In genomic region chr4:88136528-88136927, GRCm38 (mm10) we compare ENCODE assay signal across 32 mouse cellular contexts. TPM values are rescaled to one million over a fixed set of nuclear protein-coding genes. Genes with fewer than 3 reads are reported as not detected.
DNase-seq lines count a peak whose midpoint lies in the region; ATAC-seq and TF ChIP-seq lines count a peak whose summit lies in the region.
"Had no signal": no experiment of that assay in that cellular context is flagged by ENCODE, and none has a peak within 500 bp of the region (broad histone marks: within the 10 kb centered on the region; RNA-seq: fewer than 3 reads in every experiment).

No protein-coding gene starts in this region.

- H3K4me2 ChIP-seq in forebrain, embryonic 15.5 days (replicated peaks), result no peak overlapping the region
- no peak overlapping the region for H3K4me2 ChIP-seq in intestine, postnatal 0 days (replicated peaks; ENCODE audit: low read depth)
- H3K4me2 ChIP-seq: heart, embryonic 12.5 days; hindbrain, embryonic 14.5 days; kidney, embryonic 15.5 days; liver, embryonic 11.5 days; lung, embryonic 15.5 days; midbrain, embryonic 12.5 days; neural tube, embryonic 12.5 days had no signal

- H3K9me3 ChIP-seq in embryonic facial prominence, embryonic 10.5 days, result no peaks in the 10 kb centered on the region
- H3K9me3 ChIP-seq in forebrain, embryonic 15.5 days, result no peaks in the 10 kb centered on the region
- H3K9me3 ChIP-seq in intestine, postnatal 0 days (ENCODE audit: control insufficient read depth), result no peaks in the 10 kb centered on the region
- H3K9me3 ChIP-seq: heart, embryonic 12.5 days; kidney, embryonic 15.5 days; limb, embryonic 12.5 days; lung, embryonic 15.5 days; midbrain, embryonic 12.5 days; neural tube, embryonic 12.5 days had no signal

- DNase-seq in layer of hippocampus, adult 2 months (ENCODE audit: low spot score in 2 of 2), result no peak
- DNase-seq in layer of hippocampus, postnatal 25 days (ENCODE audit: extremely low spot score in 1 of 2, low spot score in 1 of 2), result no peak
- peak; percentile 29 for DNase-seq in brain, adult 2 months (ENCODE audit: low read depth, low spot score)
- DNase-seq in embryonic facial prominence, embryonic 10.5 days (ENCODE audit: low spot score), result no peak
- no peak for DNase-seq in adipocyte (ENCODE audit: low spot score)
- DNase-seq in liver, result no peak
- DNase-seq: adrenal gland, adult 2 months; adrenal gland, postnatal 36 days; cerebellum, adult 9-11 months; gastrocnemius, adult 2 months; heart, adult 2 months; heart, postnatal 4 days; kidney, adult 18-20 months; kidney, postnatal 36 days; layer of hippocampus, postnatal 36 days; right cerebral cortex, adult 18-20 months; right cerebral cortex, postnatal 4 days; thymus, adult 2 months; thymus, postnatal 36 days had no signal

- H3K27me3 ChIP-seq in embryonic facial prominence, embryonic 10.5 days (replicated peaks; ENCODE audit: low read depth, poor library complexity, severe bottlenecking), result no peaks in the 10 kb centered on the region
- no peaks in the 10 kb centered on the region for H3K27me3 ChIP-seq in forebrain, embryonic 15.5 days
- H3K27me3 ChIP-seq in intestine, postnatal 0 days (replicated peaks; ENCODE audit: control insufficient read depth, insufficient read depth, low read length), result no peaks in the 10 kb centered on the region
- H3K27me3 ChIP-seq: heart, embryonic 12.5 days; kidney, embryonic 15.5 days; limb, embryonic 12.5 days; lung, embryonic 15.5 days; midbrain, embryonic 12.5 days; neural tube, embryonic 12.5 days had no signal

- peaks cover 26% of the 10 kb centered on the region for H3K4me1 ChIP-seq in embryonic facial prominence, embryonic 10.5 days
- peaks cover 21% of the 10 kb centered on the region for H3K4me1 ChIP-seq in forebrain, embryonic 15.5 days
- H3K4me1 ChIP-seq in intestine, postnatal 0 days (replicated peaks; ENCODE audit: control insufficient read depth, insufficient read depth, low read length), result no peaks in the 10 kb centered on the region
- H3K4me1 ChIP-seq: heart, embryonic 12.5 days; kidney, embryonic 15.5 days; neural tube, embryonic 12.5 days had no signal

- H3K4me3 ChIP-seq in layer of hippocampus, adult 2 months, result peak overlapping the region; percentile 8; the same call in 1 of the 2 replicates
- no peak overlapping the region for H3K4me3 ChIP-seq in embryonic facial prominence, embryonic 10.5 days
- H3K4me3 ChIP-seq in forebrain, embryonic 15.5 days, result no peak overlapping the region
- H3K4me3 ChIP-seq in intestine, postnatal 0 days (ENCODE audit: low read depth, low read length), result no peak overlapping the region
- H3K4me3 ChIP-seq: gastrocnemius, adult 2 months; heart, adult 2 months; heart, embryonic 12.5 days; kidney, embryonic 15.5 days; limb, embryonic 12.5 days; lung, embryonic 15.5 days; midbrain, embryonic 12.5 days; myocyte; neural tube, embryonic 12.5 days had no signal

- no peak for TF ChIP-seq CTCF in layer of hippocampus, adult 2 months (conservative IDR thresholded peaks at IDR 0.05)
- no peak for TF ChIP-seq CTCF in intestine, postnatal 0 days (IDR thresholded peaks at IDR 0.05; ENCODE audit: low read depth)

- H3K9ac ChIP-seq in forebrain, embryonic 15.5 days (replicated peaks), result no peak overlapping the region
- no peak overlapping the region for H3K9ac ChIP-seq in intestine, postnatal 0 days (ENCODE audit: low read depth, low read length)
- H3K9ac ChIP-seq: heart, embryonic 12.5 days; hindbrain, embryonic 14.5 days; kidney, embryonic 15.5 days; limb, embryonic 12.5 days; lung, embryonic 15.5 days; midbrain, embryonic 12.5 days; neural tube, embryonic 12.5 days had no signal

- peak; percentile 60 for ATAC-seq in forebrain, embryonic 15.5 days (replicated peaks)
- ATAC-seq in intestine, postnatal 0 days, result no peak
- ATAC-seq: CD4-positive, CD25-positive, alpha-beta regulatory T cell, adult 4 months; inflammation-experienced regulatory T-cells, adult 6 months had no signal

- H3K27ac ChIP-seq in layer of hippocampus, adult 2 months, result peak overlapping the region; percentile 76; the same call in 1 of the 2 replicates
- H3K27ac ChIP-seq in embryonic facial prominence, embryonic 10.5 days (replicated peaks), result 0 out of 2 replicates have a peak overlapping the region, but pooled peaks have one; percentile 45
- H3K27ac ChIP-seq in forebrain, embryonic 15.5 days (replicated peaks), result peak overlapping the region; percentile 80
- H3K27ac ChIP-seq in intestine, postnatal 0 days (ENCODE audit: low read depth, low read length), result no peak overlapping the region
- H3K27ac ChIP-seq: gastrocnemius, adult 2 months; heart, adult 2 months; kidney, embryonic 15.5 days; neural tube, embryonic 12.5 days had no signal

- no peaks in the 10 kb centered on the region for H3K36me3 ChIP-seq in embryonic facial prominence, embryonic 10.5 days (replicated peaks)
- H3K36me3 ChIP-seq in forebrain, embryonic 15.5 days, result no peaks in the 10 kb centered on the region
- H3K36me3 ChIP-seq in intestine, postnatal 0 days (ENCODE audit: control insufficient read depth, insufficient read depth), result no peaks in the 10 kb centered on the region
- H3K36me3 ChIP-seq: heart, embryonic 12.5 days; kidney, embryonic 15.5 days; limb, embryonic 12.5 days; lung, embryonic 15.5 days; midbrain, embryonic 12.5 days; neural tube, embryonic 12.5 days had no signal

- 59% methylated on average over 4 of the region's 4 CpGs for WGBS in embryonic facial prominence, embryonic 10.5 days
- WGBS in forebrain, embryonic 15.5 days, result 10% methylated on average over 4 of the region's 4 CpGs
- 59% methylated on average over 4 of the region's 4 CpGs for WGBS in intestine, postnatal 0 days

RNA-seq across cellular contexts. Expression of gene Focad, which starts 42.1 kb away (rescaled TPM):
- 10 to 100 TPM; 69.4 to 73.0 TPM for total RNA-seq in layer of hippocampus, adult 2 months (2021)
- 10 to 100 TPM; 59.1 to 75.4 TPM for total RNA-seq in layer of hippocampus, postnatal 25 days (2021)
- 15.0 and 17.9 TPM in 2 replicates for polyA plus RNA-seq in embryonic facial prominence, embryonic 10.5 days (2016; fragmentation: Nextera tagmentation; extraction: Ambion mirVana)
- polyA plus RNA-seq in forebrain, embryonic 15.5 days (2015; fragmentation: Nextera tagmentation; extraction: Ambion mirVana), result 17.2 and 18.2 TPM in 2 replicates
- 3.8 and 4.8 TPM in 2 replicates for polyA plus RNA-seq in intestine, postnatal 0 days (2015; fragmentation: Nextera tagmentation; extraction: Ambion mirVana)
